Mouse (Mus musculus) ES-E14 (cell line): ENCODE measurements around the gene Ccdc88c.

Experiments used
- HCFC1 ChIP-seq: IDR thresholded peaks from 2 replicates; pipeline ENCODE4 v1.6.1; 2012; ENCODE audit warnings: low read length, inconsistent platforms, borderline replicate concordance; ENCODE audit not compliant: insufficient read depth
- ZC3H11A ChIP-seq: IDR thresholded peaks from 2 replicates; pipeline ENCODE4 v1.6.1; 2012; ENCODE audit warnings: low read depth, mild to moderate bottlenecking, inconsistent platforms, low read length, borderline replicate concordance

DNA sequence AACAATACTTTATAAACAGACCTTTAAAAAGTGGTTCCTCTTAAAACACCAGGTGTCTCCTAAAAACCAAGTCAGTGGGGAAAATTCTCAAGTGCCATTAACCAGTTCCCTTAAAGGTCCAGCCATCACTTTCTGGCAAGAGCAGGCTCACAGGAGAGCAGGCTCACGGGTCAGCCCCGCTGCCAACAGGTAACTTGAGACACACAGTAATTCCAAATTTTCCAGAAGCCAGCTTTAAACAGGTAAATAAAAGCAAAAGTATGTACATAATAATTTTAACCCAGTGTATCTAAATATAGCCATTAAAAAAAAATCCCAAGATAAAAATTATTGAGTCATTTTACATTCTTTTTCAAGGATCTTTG lies 43.1 kb downstream of the Ccdc88c start:
- no peak for TF ChIP-seq HCFC1
- no peak for TF ChIP-seq ZC3H11A
